Mouse (Mus musculus): ENCODE measurements at regions not wholly inside any gene's neighbourhood (a gene's known extent, or its start where the extent isn't known, plus 50 kb on each side); places are given as distances from the start of the nearest gene placed in this dataset.
A peak's percentile ranks its signal among the peaks of the same experiment; 100 is the strongest.
"Not testable (repeated sequence)": the region's sequence is repeated elsewhere in the genome, so short reads cannot be mapped to it uniquely, and the experiment has no call there.

GRCm38 (mm10) chr1:128535537-128536150 lies 56.4 kb downstream of the Cxcr4 start:
- DNase-seq, result no peak

DNA sequence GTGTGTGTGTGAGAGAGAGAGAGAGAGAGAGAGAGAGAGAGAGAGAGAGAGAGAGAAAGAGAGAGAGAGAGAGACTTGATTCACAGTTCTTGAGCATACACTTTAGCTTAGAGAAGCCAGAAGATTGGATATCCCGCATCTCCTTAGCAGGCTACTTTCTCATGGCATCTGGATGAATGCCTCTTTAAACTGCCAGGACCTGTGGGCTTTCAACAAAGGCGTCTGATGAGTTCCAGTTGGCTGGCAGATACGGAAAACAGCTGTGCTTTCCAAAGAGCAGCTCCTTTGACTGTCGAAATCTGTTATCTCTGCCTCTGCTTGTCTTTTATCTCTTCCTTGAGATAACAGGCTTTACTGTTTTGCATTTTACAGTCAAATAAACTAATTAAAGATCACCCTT lies 59.5 kb downstream of the Cxcr4 start:
- DNase-seq, result peak; percentile 9

- DNase-seq, result no peak
Measured at GRCm38 (mm10) chr1:128529808-128530545, 62.1 kb downstream of the Cxcr4 start.

GRCm38 (mm10) chr1:128519234-128519633 lies 72.9 kb downstream of the Cxcr4 start:
- DNase-seq, result no peak

DNA sequence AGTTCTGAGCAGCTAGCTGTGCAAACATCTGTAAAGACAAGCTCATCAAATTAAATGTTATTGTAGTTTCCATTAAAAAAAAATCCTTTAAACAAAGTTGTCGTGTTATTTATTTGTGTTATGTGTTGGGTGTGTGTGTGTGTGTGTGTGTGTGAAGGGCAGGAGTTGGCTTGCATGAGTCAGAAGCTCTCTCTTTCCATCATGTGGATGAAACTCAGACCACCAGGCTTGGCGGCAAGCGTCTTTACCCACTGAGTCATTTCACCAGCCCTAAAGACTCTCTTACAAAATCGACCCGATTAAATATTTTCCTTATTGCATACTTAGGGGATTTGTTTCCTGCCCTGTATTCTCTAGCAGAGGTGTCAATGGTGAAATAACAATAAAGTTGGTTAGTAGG lies 73.6 kb downstream of the Cxcr4 start:
- DNase-seq, result no peak

DNA sequence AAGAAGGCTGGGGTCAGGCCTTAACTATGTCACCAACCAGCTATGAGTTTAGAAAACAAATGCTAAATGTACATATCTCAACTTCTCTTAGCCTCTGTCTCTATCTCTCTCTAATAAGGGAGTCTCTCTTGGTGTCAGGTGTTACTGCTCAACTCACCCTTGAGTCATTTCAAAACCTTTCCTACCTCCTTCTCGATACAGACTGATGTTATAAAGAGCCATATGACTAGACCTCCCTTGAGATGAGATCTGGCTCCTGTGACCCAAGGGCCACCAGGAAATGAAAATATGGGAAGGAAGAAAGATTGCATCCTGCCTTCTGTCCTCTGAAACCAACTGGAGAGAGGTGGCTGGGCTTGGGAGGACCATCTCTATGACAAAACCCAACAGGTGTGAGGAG lies 74.7 kb downstream of the Cxcr4 start:
- DNase-seq, result no peak

DNA sequence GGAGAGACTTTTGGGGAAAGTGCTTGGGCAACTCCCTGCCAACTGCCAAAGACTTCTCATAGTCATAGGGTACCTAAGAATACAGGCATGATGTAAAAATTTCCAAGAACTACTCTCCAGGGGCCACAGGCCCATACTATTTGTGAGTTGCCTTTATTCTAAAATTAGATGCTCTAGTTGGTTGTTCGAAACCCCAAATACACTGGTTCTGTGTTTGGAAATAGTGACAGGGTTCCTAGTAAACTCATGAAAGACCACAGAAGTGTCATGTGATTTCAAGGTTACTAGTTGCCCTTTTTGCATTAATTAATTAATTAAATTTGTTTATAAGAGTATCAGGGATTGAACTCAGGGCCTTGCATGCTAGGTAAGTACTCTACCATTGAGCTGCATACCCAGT lies 77.8 kb downstream of the Cxcr4 start:
- DNase-seq, result no peak

- no peak for DNase-seq
Measured at GRCm38 (mm10) chr1:128513911-128514310, 78.2 kb downstream of the Cxcr4 start.

GRCm38 (mm10) chr1:128513153-128513552 lies 78.9 kb downstream of the Cxcr4 start:
- DNase-seq, result no peak

GRCm38 (mm10) chr1:128508816-128509461 lies 83.2 kb downstream of the Cxcr4 start:
- no peak for DNase-seq

DNA sequence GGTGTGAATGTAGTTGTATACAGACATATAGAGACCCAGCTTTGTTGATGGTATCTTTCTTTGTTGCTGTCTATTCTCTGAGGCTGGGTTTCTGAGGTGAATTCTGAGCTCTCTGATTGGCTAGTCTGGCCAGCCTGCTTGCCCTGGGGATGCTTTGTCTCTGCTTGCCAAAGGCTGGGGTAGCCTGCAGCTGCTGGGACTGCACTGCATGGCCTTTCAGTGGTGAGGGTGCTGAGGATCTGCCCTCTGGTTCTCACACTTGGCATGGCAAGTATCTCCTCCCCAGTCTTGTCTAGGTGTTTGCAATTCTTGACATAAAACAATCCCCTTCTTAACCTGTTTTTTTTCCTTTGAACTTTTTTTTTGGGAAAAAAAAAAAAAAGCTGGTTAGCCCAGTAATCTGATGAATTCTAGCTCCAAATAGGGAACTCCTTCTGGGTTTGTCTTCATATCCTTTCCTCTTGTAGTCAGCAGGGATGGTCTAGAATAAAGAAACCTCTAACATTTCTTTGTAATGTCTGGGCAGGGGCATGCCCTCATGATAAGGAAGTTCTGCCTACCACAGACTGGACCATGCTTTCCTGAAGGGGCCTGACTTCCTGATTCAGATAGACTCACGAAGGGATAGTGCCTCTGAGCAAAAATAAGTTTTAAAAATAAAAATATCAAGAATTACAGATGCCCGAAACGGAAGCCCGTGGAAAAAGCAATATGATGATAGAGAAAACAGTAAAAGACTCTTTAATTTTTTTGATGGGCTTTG lies 85.4 kb downstream of the Cxcr4 start:
- no peak for DNase-seq

GRCm38 (mm10) chr1:128504371-128504770 lies 87.2 kb upstream of the Dars start:
- DNase-seq, result no peak

GRCm38 (mm10) chr1:128498042-128498772 lies 81.0 kb upstream of the Dars start:
- no peak for DNase-seq

- DNase-seq, result no peak
Measured at GRCm38 (mm10) chr1:128492251-128492650, 75.1 kb upstream of the Dars start.

GRCm38 (mm10) chr1:128487181-128487580 lies 70.0 kb upstream of the Dars start:
- not testable (repeated sequence) for DNase-seq

- DNase-seq, result no peak
Measured at GRCm38 (mm10) chr1:128478376-128478775, 61.2 kb upstream of the Dars start.

DNA sequence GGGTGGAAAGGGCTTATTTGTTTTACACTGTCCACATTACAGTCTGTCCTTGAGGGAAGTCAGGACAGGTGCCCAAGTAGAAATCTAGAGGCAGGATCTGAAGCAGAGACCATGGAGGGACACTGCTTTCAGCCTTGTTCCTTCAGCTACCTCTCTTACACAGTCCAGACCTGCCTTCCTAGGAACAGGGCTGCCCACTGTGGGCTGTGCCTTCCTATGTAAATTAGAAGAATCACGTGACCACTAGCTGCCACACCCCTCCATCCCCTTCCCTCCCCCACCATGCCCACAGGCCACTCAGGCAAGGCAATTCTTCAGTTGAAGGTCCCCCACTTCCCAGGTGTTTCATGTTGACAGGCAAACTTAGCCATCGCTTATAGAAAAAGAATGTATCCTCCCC lies 60.5 kb upstream of the Dars start:
- no peak for DNase-seq

- DNase-seq, result peak; percentile 8
Measured at GRCm38 (mm10) chr1:128472713-128473230, 55.6 kb upstream of the Dars start.

GRCm38 (mm10) chr1:128472022-128472712 lies 55.0 kb upstream of the Dars start:
- DNase-seq, result peak; percentile 77

DNA sequence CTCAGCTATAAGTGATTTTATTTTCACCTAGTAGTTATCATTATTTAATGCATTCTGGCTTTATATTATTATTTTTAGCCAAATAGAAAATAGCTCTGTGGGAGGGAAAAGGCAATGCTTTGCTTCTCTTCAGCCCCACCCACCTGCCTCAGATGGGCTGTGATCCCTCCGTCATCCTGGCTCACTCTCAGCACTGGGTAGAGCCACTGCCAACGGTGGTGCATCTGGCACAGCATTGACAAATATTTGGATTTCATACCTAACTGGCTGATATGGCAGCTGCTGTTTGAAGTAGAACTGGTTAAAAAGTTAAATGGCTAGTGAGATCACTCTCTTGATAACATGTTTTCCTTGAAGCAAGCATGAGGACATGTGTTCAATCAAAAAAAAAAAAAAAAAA lies 53.6 kb upstream of the Dars start:
- DNase-seq, result peak; percentile 47

DNA sequence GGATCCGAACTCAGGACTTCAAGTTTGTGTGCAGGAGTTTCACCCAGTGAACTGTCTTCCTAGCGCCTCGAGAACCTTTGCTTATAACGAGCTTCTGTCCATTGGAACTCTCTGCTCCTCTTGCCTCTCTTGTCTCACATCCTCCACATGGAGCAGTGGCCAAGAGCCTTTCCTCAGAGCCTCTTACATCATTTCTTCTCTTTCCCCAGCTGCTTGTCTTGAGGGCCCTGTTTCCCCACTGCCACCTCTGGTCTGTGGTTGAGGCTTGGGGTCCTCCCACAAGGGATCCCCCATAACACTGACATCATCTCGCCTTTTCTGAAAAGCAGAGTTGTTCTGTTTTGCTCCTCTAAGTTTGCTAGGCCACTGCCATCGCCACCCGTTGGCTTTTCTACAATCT lies 51.9 kb upstream of the Dars start:
- DNase-seq, result no peak
